Mouse (Mus musculus): ENCODE results near the gene Apob.
A peak's percentile ranks its signal among the peaks of the same experiment; 100 is the strongest.

Gene Apob

GRCm38 (mm10) chr12:8038081-8038730 lies 60.8 kb downstream of the Apob start:
- no peak for DNase-seq (ENCODE audit: low spot score in 2 of 2)

GRCm38 (mm10) chr12:8042626-8043394 lies 65.4 kb downstream of the Apob start:
- DNase-seq (ENCODE audit: low spot score in 2 of 2): no peak

DNA sequence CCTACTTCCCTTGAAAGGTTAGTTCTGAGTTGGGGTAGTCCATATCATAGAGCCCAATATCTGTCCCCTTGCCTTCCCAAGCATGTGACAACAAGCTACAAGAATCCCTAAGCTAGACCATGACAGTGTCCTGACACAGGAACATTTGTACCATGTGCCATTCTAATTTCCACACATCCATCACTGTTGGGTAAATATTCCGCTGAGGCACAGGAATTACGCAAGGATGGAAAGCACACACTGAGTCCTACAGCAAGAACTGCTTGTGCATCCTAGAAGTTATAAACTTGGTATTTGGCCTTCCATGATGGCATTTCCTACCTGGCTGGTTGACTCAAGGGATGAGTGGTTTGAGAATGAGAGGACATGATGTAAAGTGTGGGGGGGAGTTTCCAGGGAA lies 69.6 kb downstream of the Apob start:
- DNase-seq (ENCODE audit: low spot score in 2 of 2): no peak

- DNase-seq (ENCODE audit: low spot score in 2 of 2): no peak
These were observed 70.4 kb downstream of the Apob start for GRCm38 (mm10) chr12:8047789-8048309.

DNA sequence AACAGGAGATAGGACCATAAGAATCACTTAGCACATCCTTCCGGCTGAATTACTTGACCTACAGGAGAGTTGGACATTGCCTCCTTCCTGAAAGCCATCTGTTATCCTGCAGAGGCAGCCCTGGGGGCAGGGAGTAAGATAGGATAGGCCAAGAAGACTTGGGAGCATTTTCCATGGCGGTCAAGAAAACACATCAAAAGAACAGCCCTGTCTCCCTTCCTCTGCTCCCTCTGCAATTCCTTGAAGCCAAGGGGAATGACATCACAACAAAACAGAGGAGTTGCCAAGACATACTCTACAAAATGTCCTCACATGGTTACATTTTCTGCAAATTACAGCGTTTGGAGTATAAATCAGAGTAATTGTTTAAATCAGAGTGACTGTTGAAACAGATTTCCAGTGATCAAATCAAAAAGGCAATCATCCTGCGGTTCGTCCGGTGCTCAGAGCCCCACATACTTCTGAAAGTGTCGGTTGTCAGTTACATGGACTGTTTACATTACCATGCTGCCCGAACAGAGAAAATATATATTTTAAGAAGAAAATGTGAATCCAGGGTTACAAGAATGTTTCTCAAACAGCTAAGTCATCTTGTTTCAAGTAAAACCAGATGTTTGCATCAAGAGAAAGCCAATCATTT lies 78.7 kb downstream of the Apob start:
- DNase-seq (ENCODE audit: low spot score in 2 of 2): no peak

GRCm38 (mm10) chr12:8059576-8059975 lies 82.1 kb downstream of the Apob start:
- DNase-seq (ENCODE audit: low spot score in 2 of 2): peak; percentile 6 to 19

DNA sequence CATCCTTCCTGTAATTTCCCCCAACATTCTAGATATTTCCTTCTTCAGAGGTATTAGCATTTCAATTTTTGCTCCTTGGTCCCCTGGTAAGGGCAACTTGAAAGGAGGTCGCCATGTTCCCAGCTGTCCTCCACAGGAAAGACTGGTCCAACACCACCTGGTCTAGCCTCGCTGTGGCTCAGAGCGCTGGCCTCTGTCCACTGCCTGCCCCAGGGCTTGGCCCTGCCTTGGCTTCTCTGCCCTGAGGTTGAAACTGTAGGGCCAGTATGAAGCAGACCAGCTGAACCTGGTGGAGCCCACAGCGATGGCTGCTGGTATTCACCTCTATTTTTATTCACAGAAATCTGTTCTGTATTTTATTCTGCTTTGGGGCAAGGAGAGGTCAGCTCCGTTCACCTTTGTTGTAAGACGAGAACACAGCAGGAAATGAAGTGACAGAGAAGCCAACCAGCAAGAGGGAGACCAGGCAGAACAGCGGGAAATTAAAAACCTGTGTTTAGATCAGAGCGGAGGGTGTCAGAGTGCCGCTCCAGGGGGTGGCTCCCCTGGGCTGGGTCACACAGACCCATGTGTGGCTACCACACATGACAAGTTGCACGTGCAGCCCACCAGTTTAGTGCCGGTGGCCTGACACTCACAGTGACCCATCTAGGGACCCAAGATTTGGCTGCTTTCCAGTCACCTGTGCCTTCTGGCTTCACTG lies 86.1 kb downstream of the Apob start:
- no peak for DNase-seq (ENCODE audit: low spot score in 2 of 2)

All from spleen, postnatal 36 days (tissue).